Mouse (Mus musculus): ENCODE measurements at regions not wholly inside any gene's neighbourhood (a gene's known extent, or its start where the extent isn't known, plus 50 kb on each side); places are given as distances from the start of the nearest gene placed in this dataset.

DNA sequence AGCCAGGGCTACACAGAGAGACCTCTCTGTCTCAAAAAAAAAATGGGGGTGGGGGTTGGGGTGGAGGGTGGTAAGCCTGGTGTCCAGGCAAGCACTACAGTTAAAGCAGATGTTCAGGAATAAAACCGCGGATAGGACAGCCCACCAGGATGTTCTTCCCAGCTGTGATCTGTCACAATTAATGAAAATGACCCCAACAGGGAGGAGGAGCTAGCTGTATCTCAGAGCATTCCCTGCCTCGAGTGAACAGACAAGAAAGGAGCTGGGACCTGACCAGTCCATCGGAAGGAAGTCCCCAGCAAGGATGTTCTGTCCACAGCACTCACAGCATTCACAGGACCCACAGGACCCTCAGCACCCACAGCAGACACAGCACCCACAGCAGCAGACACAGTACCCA is 80.4 kb downstream of the Utp6 start:
- Histone ChIP-seq H3K4me1 (replicated peaks) (no peaks in the 10 kb centered on the region), H3K27me3 (no peaks in the 10 kb centered on the region), H3K36me3 (no peaks in the 10 kb centered on the region), H3K9me3 (no peaks in the 10 kb centered on the region), H3K4me2 (no peak overlapping the region), H3K4me3 (no peak overlapping the region), H3K9ac (no peak overlapping the region), H3K27ac (replicated peaks) (no peak overlapping the region)
- WGBS = 66% methylated on average over 4 of the region's 4 CpGs
- no peak for ATAC-seq (ENCODE audit: low FRiP score, low read depth)

DNA sequence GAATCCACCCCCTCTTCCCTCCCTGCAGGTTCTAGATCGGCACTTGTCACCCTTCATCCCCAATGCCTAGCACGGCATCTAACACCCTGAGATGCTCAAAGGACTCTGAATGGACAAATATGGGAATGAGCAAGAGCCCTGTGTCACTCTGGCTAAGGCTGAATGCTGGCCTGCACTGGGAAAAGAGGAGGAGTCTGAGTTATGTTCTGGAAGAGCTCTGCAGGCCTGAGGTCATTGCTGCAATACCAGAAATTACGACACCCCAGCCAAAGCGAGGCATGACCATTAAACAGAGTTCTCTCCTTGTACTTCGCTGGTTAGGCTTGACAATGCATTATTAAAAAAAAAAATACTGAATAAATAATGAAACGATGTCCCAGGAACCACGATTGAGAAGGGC is 84.1 kb downstream of the Utp6 start:
- H3K36me3 ChIP-seq = no peaks in the 10 kb centered on the region
- H3K27me3 ChIP-seq = no peaks in the 10 kb centered on the region
- no peak overlapping the region for H3K4me3 ChIP-seq
- no peaks in the 10 kb centered on the region for H3K9me3 ChIP-seq
- no peak overlapping the region for H3K9ac ChIP-seq
- no peak for ATAC-seq (ENCODE audit: low FRiP score, low read depth)
- no peaks in the 10 kb centered on the region for H3K4me1 ChIP-seq (replicated peaks)
- H3K27ac ChIP-seq (replicated peaks) = no peak overlapping the region
- WGBS = 83% methylated on average over 7 of the region's 7 CpGs
- no peak overlapping the region for H3K4me2 ChIP-seq

DNA sequence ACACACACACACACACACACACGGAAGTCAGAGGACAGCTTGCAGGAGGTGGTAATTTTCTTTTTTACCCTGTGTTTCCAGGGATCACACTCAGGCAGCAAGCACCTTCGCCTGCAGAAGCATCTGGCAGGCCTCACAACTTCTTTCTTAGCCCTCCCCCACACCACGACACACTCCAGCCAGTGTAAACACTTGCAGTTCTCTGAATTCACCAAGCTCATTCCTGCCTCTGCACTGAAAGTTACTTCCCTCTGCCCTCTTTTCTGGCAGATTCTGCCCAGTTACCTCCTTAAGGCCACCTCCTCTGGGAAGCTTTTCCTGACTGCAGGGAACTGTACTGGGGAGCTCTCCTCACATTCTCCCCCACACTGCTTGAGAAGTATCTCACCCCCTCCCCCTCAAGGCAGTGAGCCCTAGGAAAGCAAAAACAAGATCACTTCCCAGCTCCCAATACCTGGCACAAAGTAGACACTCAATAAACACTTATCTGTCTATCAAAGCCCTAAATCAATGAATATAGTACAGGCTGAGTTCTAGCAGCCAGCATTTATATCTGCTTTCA is 84.9 kb downstream of the Utp6 start:
- Histone ChIP-seq H3K9me3 (no peaks in the 10 kb centered on the region), H3K27ac (replicated peaks) (no peak overlapping the region), H3K4me1 (replicated peaks) (no peaks in the 10 kb centered on the region), H3K4me2 (no peak overlapping the region), H3K27me3 (no peaks in the 10 kb centered on the region), H3K9ac (no peak overlapping the region), H3K36me3 (no peaks in the 10 kb centered on the region), H3K4me3 (no peak overlapping the region)
- no peak for ATAC-seq (ENCODE audit: low FRiP score, low read depth)
- 55% methylated on average over 3 of the region's 3 CpGs for WGBS

DNA sequence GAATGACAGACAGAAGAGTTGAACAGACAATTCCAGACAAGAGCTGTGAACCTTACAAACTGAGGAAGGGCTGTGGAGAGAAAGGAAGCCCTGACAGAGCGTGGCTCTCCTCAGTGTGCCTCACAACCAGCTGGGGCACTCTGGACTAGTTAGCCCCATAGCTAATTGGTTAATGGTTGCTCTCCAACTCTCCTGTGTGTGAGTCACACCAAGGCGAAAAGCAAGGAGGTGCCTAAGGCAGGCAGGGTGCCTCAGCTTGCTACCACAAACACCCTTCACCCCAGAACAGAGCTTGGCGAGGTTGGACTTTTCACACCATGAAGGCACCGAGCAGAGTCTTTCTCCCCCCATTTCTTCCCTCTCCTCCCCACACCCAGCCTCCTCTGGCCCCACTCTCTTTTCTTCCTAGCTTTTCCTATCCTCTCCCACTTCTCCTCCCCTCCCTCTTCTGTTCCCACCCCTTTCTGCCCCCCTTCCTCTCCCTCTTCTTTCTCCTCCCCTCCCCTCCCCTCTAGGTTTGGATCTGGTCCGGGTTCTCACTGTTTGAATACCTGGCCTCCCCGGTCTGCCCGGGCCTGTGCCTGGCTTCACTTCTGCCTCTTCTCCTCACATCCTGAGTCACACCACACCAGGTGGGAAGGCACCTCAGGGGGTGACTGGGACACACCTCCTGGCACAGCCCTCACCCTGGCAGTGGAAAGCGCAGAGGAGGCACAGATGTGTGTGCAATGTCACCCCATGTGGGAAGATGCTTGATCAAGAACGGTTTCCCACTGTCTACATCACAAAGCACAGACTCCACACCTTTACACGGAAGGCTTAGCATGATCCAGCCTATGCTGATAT is 90.2 kb downstream of the Utp6 start:
- no peak for ATAC-seq (ENCODE audit: low FRiP score, low read depth)
- Histone ChIP-seq H3K4me2 (no peak overlapping the region), H3K27me3 (no peaks in the 10 kb centered on the region), H3K9ac (no peak overlapping the region), H3K4me1 (replicated peaks) (0 out of 2 replicates have a peak, but pooled peaks cover 3% of the 10 kb centered on the region), H3K4me3 (no peak overlapping the region), H3K27ac (replicated peaks) (no peak overlapping the region), H3K9me3 (no peaks in the 10 kb centered on the region), H3K36me3 (no peaks in the 10 kb centered on the region)
- 93% methylated on average over 10 of the region's 10 CpGs for WGBS

DNA sequence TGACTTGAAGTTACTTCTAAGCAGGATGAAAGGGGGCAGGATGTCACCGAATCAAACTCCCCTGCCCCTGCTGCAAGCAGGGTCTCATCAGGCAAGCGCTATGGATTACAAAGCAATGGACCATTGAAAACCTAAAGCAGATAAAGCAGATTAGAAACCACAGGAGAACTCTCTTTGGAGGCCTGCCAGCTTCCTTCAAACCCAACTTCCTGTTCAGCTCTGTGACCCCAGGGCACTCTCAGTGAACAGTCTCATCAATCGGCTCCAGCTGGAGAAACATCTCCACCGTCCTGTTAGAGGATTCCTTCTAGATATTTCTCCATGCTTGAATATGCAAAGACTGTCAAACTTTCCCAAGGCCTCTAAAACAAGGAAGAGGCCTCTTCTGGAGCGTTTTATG is 92.0 kb downstream of the Utp6 start:
- Histone ChIP-seq H3K36me3 (no peaks in the 10 kb centered on the region), H3K4me1 (replicated peaks) (0 out of 2 replicates have a peak, but pooled peaks cover 3% of the 10 kb centered on the region), H3K4me2 (no peak overlapping the region), H3K4me3 (no peak overlapping the region), H3K9ac (no peak overlapping the region), H3K27ac (replicated peaks) (no peak overlapping the region), H3K9me3 (no peaks in the 10 kb centered on the region), H3K27me3 (no peaks in the 10 kb centered on the region)
- no peak for ATAC-seq (ENCODE audit: low FRiP score, low read depth)
- WGBS = 67% methylated on average over 5 of the region's 5 CpGs

DNA sequence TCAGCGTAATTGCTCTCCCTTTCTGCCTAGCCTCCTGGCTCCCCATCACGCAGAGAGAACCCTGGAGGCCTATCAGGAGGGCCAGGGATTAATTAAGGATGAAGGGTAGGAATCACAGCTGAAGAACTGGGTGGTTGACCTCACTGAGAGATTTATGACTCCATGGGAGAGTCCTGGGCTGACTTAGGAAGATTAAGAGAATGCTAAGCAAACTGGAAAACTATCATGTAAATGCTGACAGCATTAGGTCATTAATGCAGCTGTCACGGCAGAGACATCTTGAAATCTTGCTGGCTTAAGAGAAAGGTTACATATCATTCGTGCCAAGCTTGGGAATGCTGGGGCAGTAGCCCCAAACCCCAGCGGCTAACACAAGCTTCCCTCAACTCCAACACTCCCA is 93.2 kb downstream of the Utp6 start:
- Histone ChIP-seq H3K9ac (no peak overlapping the region), H3K4me3 (no peak overlapping the region), H3K36me3 (no peaks in the 10 kb centered on the region), H3K27me3 (no peaks in the 10 kb centered on the region), H3K27ac (replicated peaks) (no peak overlapping the region), H3K4me2 (no peak overlapping the region), H3K4me1 (replicated peaks) (0 out of 2 replicates have a peak, but pooled peaks cover 3% of the 10 kb centered on the region), H3K9me3 (no peaks in the 10 kb centered on the region)
- ATAC-seq (ENCODE audit: low FRiP score, low read depth) = no peak
- 62% methylated on average over 5 of the region's 5 CpGs for WGBS

DNA sequence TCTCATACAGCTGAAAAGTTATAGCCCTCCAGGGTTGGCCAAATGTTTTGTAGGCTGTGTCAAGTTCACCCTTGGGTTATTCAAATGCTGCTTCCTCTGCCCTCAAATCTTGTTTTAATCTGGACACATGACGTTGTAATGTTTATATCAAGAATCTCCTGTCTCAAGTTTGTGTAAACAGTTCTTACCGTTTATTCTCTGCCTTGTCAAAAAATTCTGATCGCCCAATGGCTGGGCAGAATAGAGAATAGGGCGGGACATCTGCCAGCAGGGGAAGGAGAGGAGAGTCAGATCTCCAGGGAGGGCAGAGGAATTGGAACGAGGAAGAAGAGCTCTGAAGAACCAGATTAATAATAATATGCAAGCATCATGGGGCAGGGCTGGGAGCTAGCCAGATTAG is 97.4 kb downstream of the Utp6 start:
- Histone ChIP-seq H3K27ac (replicated peaks) (no peak overlapping the region), H3K36me3 (no peaks in the 10 kb centered on the region), H3K4me1 (replicated peaks) (0 out of 2 replicates have a peak, but pooled peaks cover 1% of the 10 kb centered on the region), H3K4me2 (no peak overlapping the region), H3K27me3 (no peaks in the 10 kb centered on the region), H3K9me3 (no peaks in the 10 kb centered on the region), H3K4me3 (no peak overlapping the region), H3K9ac (no peak overlapping the region)
- ATAC-seq (ENCODE audit: low FRiP score, low read depth) = no peak
- 62% methylated on average over 5 of the region's 5 CpGs for WGBS

DNA sequence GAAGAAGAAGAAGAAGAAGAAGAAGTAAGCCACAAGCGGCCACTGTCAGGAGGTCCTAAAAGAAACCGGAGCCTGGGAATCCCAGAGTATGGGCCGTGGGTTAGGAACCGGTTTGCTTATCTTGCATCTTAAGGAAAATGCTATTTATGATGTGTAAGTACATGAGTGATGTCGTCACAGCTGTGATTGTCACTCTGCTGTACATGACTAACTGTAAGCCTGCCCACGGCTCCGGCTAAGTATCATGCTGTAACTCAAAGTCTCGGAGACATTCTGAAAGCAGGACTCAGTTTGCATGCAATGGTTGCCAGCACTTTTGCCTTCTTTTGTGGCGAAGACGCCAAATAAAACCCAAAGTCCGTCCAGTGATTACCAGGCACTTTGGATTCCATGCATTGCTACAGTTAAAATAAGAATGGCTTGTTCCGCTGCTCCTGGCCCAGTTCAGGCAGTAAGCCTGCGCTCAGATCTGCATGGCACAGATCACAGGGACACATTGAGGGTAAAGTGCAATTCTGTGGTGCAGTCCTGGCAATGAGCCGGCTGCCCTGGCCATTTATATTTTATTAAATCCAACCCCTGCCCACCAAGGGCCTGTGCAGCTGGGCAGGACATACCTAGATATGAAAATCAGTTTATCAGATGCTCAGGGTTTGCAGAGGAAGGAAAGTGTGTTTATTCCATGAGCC is 98.6 kb downstream of the Utp6 start:
- no peaks in the 10 kb centered on the region for H3K4me1 ChIP-seq (replicated peaks)
- H3K9me3 ChIP-seq = no peaks in the 10 kb centered on the region
- WGBS = 87% methylated on average over 14 of the region's 14 CpGs
- H3K4me3 ChIP-seq = no peak overlapping the region
- no peaks in the 10 kb centered on the region for H3K36me3 ChIP-seq
- H3K9ac ChIP-seq = no peak overlapping the region
- ATAC-seq (ENCODE audit: low FRiP score, low read depth) = no peak
- no peak overlapping the region for H3K27ac ChIP-seq (replicated peaks)
- no peak overlapping the region for H3K4me2 ChIP-seq
- H3K27me3 ChIP-seq = no peaks in the 10 kb centered on the region

DNA sequence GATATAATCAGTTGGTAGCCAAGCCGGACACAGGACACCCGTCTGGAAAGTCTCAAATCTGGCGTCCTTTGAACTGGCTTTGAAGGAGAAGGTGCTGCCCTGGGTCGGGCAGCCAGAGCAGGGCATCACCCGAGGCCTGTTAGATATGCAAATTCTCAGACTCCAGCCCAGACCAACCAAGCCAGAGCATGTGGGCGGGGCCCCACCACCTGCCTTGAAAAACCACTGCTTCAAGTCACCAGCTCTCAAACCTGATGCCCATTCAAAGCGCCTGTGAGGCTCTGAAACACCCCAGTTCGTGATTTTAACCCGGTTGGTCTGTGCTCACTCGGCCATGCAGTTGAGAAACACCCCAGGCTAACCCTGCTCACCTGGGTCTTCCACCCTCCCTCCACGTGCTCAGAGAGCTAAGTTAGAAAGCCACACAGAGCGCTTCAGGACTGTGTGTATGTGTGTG is 101.6 kb downstream of the Utp6 start:
- ATAC-seq (ENCODE audit: low FRiP score, low read depth) = no peak
- Histone ChIP-seq H3K4me1 (replicated peaks) (no peaks in the 10 kb centered on the region), H3K9ac (no peak overlapping the region), H3K27ac (replicated peaks) (no peak overlapping the region), H3K9me3 (no peaks in the 10 kb centered on the region), H3K4me3 (no peak overlapping the region), H3K36me3 (no peaks in the 10 kb centered on the region), H3K4me2 (no peak overlapping the region), H3K27me3 (no peaks in the 10 kb centered on the region)
- WGBS = 37% methylated on average over 12 of the region's 12 CpGs

DNA sequence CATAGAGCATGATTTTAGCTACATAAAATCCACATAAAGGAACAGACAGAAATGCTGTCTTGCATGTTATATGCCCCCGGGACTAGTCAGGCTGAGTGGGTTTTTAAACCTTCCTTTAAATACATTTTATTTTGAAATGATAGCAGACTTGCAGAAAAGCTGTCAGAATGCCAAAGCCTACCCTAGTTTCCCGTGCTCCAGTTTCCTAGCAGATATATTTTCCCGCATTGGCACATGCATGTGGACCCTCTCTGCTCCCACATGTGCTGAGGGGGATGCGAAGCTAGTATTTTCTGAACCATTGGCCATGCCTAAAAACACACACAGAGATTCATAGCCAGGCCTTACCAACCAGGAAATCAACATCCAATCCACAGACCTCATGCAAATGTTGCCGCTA is 105.8 kb downstream of the Utp6 start:
- Histone ChIP-seq H3K4me2 (no peak overlapping the region), H3K4me1 (replicated peaks) (no peaks in the 10 kb centered on the region), H3K4me3 (no peak overlapping the region), H3K27me3 (no peaks in the 10 kb centered on the region), H3K36me3 (no peaks in the 10 kb centered on the region), H3K27ac (replicated peaks) (no peak overlapping the region), H3K9ac (no peak overlapping the region), H3K9me3 (no peaks in the 10 kb centered on the region)
- ATAC-seq (ENCODE audit: low FRiP score, low read depth) = no peak
- WGBS = 83% methylated on average over 5 of the region's 5 CpGs

DNA sequence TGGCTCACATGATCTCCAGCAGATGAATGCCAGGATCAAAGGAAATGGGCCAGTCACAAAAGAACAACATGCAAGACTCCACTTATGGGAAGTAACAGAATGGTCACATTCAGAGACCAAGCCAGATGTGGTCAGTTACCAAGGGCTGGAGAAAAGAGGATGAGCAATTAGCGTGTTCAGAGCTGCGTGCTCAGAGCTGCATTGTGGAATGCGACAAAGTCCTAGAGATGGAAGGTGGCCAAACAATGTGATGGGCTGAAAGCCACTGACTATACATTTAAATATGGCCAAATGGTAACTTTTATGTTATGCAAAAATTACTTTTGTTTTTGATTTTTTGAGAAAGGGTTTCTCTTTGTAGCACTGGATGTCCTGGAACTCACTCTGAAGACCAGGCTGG is 112.6 kb downstream of the Utp6 start:
- 79% methylated on average over 3 of the region's 3 CpGs for WGBS
- Histone ChIP-seq H3K36me3 (no peaks in the 10 kb centered on the region), H3K27ac (replicated peaks) (no peak overlapping the region), H3K4me1 (replicated peaks) (no peaks in the 10 kb centered on the region), H3K9ac (no peak overlapping the region), H3K27me3 (no peaks in the 10 kb centered on the region), H3K9me3 (no peaks in the 10 kb centered on the region), H3K4me2 (no peak overlapping the region), H3K4me3 (no peak overlapping the region)
- ATAC-seq (ENCODE audit: low FRiP score, low read depth) = no peak

DNA sequence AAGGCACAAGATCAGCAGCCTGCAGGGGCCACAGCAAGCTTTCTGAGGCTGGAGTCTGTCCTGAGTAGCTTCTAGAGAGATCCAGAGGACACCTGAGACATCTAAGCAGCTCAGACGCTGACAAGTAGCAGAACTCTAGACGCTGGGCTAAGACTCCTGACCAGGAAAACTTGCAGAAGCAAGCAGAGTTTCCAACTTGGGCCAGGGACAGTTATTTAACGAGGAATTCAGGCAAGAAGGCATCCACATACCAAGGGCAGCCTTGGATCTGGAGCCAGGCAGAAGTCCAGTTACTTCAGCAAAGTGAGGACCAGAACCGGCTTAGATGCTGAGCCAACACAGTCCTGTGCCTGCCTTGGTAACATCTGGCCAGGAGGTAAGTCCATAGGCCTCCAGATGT is 117.8 kb downstream of the Utp6 start:
- WGBS = 84% methylated on average over 4 of the region's 4 CpGs
- ATAC-seq (ENCODE audit: low FRiP score, low read depth) = no peak
- no peak overlapping the region for H3K4me2 ChIP-seq
- H3K27ac ChIP-seq (replicated peaks) = no peak overlapping the region
- H3K9ac ChIP-seq = no peak overlapping the region
- H3K9me3 ChIP-seq = no peaks in the 10 kb centered on the region
- H3K4me1 ChIP-seq (replicated peaks) = no peaks in the 10 kb centered on the region
- no peak overlapping the region for H3K4me3 ChIP-seq
- H3K27me3 ChIP-seq = no peaks in the 10 kb centered on the region
- no peaks in the 10 kb centered on the region for H3K36me3 ChIP-seq

Data from hindbrain, embryonic 15.5 days (tissue).